Mouse (Mus musculus): ENCODE results near the gene Ercc6l2. TPM values are rescaled to one million over a fixed set of nuclear protein-coding genes. Genes with fewer than 3 reads are reported as not detected.

Gene Ercc6l2
- 1.8 and 3.7 TPM in 2 replicates for polyA plus RNA-seq (2012; rRNA removed; ENCODE audit: low replicate concordance)

GRCm38 (mm10) chr13:63814746-63815681, at the start of gene Ercc6l2:
Gene Ercc6l2, plus strand, starts transcription at chr13:63815240.

Other genes with a start within 250 kb of the Ercc6l2 start
- 14.8 and 19.0 TPM in 2 replicates for gene Ptch1, start 241.6 kb upstream of the Ercc6l2 start, polyA plus RNA-seq (2012; rRNA removed; ENCODE audit: low replicate concordance)